Mouse (Mus musculus): Measurements from ENCODE around the gene Gipr. TPM values are rescaled to one million over a fixed set of nuclear protein-coding genes. Genes with fewer than 3 reads are reported as not detected.

Gipr gene
- polyA plus RNA-seq, 1 experiment from 2014 or later, result 5.6 TPM

- no peak for ATAC-seq (ENCODE audit: low read depth)
- WGBS, result 34% methylated on average over 8 of the region's 8 CpGs
- 0 out of 2 replicates have a peak, but pooled peaks cover 4% of the 10 kb centered on the region for H3K9me3 ChIP-seq (ENCODE audit: control insufficient read depth, low read length)
- H3K27me3 ChIP-seq (ENCODE audit: control insufficient read depth, insufficient read depth, low read depth, low read length), result peaks cover 16% of the 10 kb centered on the region
- no peak overlapping the region for H3K4me3 ChIP-seq (ENCODE audit: low read length)
- no peak overlapping the region for H3K9ac ChIP-seq (ENCODE audit: low read length)
- no peak overlapping the region for H3K4me2 ChIP-seq (ENCODE audit: low read depth, low read length)
- peaks cover 22% of the 10 kb centered on the region for H3K4me1 ChIP-seq (replicated peaks; ENCODE audit: control insufficient read depth, insufficient read depth, low read length)
- 0 out of 2 replicates have a peak overlapping the region, but pooled peaks have one; percentile 10 for H3K27ac ChIP-seq (ENCODE audit: low read length)
- no peaks in the 10 kb centered on the region for H3K36me3 ChIP-seq (ENCODE audit: control insufficient read depth, insufficient read depth, low read length)
Observed at GRCm38 (mm10) chr7:19171831-19172230, 5.9 kb upstream of the Gipr start.

DNA sequence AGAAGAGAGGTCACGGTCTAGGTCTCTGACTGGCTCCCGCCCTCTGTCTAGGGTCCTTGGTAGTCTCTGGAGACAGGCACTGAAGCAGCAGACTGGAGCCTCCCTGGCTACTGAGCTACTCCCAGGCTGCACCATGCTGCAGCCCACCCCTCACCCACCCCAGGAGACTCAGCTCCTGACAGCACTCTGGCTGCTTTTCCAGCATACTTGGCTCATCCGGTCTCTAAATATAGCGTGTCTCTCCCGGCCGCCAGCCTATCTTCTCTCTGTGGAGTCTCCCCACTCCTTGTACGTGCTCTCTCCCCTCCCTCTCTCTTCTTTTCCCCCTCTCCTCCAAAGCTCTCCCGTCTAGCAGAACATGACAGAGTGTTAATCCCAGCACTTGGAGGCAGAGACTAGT is 4.2 kb upstream of the Gipr start:
- peaks cover 30% of the 10 kb centered on the region for H3K4me1 ChIP-seq (replicated peaks; ENCODE audit: control insufficient read depth, insufficient read depth, low read length)
- H3K9ac ChIP-seq (ENCODE audit: low read length), result no peak overlapping the region
- peak overlapping the region; percentile 37 for H3K27ac ChIP-seq (ENCODE audit: low read length)
- no peaks in the 10 kb centered on the region for H3K36me3 ChIP-seq (ENCODE audit: control insufficient read depth, insufficient read depth, low read length)
- peak; percentile 76 for ATAC-seq (ENCODE audit: low read depth)
- 0 out of 2 replicates have a peak, but pooled peaks cover 4% of the 10 kb centered on the region for H3K9me3 ChIP-seq (ENCODE audit: control insufficient read depth, low read length)
- 29% methylated on average over 8 of the region's 8 CpGs for WGBS
- H3K4me3 ChIP-seq (ENCODE audit: low read length), result no peak overlapping the region
- H3K27me3 ChIP-seq (ENCODE audit: control insufficient read depth, insufficient read depth, low read depth, low read length), result peaks cover under 1% of the 10 kb centered on the region; the same call in 1 of the 2 replicates
- no peak overlapping the region for H3K4me2 ChIP-seq (ENCODE audit: low read depth, low read length)

DNA sequence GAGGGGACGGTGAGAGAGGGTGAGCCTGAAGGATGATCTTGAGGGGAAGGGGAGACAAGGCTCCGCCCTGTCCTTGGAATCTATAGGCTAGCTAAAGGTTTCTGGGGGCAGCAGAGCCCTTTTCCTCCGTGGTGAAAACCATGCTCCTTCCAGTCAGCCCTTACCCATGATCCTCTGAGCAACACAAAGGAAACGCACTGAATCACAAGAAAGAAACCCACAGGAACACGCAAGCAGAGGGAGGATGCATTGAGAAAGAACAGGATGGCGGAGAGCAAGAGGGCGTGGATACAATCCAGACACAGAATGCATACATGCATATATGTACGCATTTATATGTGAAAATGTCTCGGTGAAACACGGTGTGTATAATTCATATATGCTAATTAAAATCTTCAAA is 3.6 kb upstream of the Gipr start:
- ATAC-seq (ENCODE audit: low read depth), result no peak
- peaks cover 4% of the 10 kb centered on the region; the same call in 1 of the 2 replicates for H3K27me3 ChIP-seq (ENCODE audit: control insufficient read depth, insufficient read depth, low read depth, low read length)
- peak overlapping the region; percentile 23; the same call in 1 of the 2 replicates for H3K27ac ChIP-seq (ENCODE audit: low read length)
- no peak overlapping the region for H3K9ac ChIP-seq (ENCODE audit: low read length)
- H3K36me3 ChIP-seq (ENCODE audit: control insufficient read depth, insufficient read depth, low read length), result no peaks in the 10 kb centered on the region
- 0 out of 2 replicates have a peak, but pooled peaks cover 4% of the 10 kb centered on the region for H3K9me3 ChIP-seq (ENCODE audit: control insufficient read depth, low read length)
- H3K4me2 ChIP-seq (ENCODE audit: low read depth, low read length), result no peak overlapping the region
- WGBS, result 58% methylated on average over 10 of the region's 10 CpGs
- no peak overlapping the region for H3K4me3 ChIP-seq (ENCODE audit: low read length)
- peaks cover 36% of the 10 kb centered on the region for H3K4me1 ChIP-seq (replicated peaks; ENCODE audit: control insufficient read depth, insufficient read depth, low read length)

- WGBS, result 83% methylated on average over 3 of the region's 3 CpGs
- no peak overlapping the region for H3K9ac ChIP-seq (ENCODE audit: low read length)
- no peak overlapping the region for H3K4me3 ChIP-seq (ENCODE audit: low read length)
- H3K4me1 ChIP-seq (replicated peaks; ENCODE audit: control insufficient read depth, insufficient read depth, low read length), result peaks cover 32% of the 10 kb centered on the region
- no peak overlapping the region for H3K4me2 ChIP-seq (ENCODE audit: low read depth, low read length)
- no peak for ATAC-seq (ENCODE audit: low read depth)
- H3K9me3 ChIP-seq (ENCODE audit: control insufficient read depth, low read length), result 0 out of 2 replicates have a peak, but pooled peaks cover 4% of the 10 kb centered on the region
- peaks cover 6% of the 10 kb centered on the region; the same call in 1 of the 2 replicates for H3K27me3 ChIP-seq (ENCODE audit: control insufficient read depth, insufficient read depth, low read depth, low read length)
- H3K27ac ChIP-seq (ENCODE audit: low read length), result no peak overlapping the region
- H3K36me3 ChIP-seq (ENCODE audit: control insufficient read depth, insufficient read depth, low read length), result no peaks in the 10 kb centered on the region
Observed at GRCm38 (mm10) chr7:19166990-19167389, 1.1 kb upstream of the Gipr start.

DNA sequence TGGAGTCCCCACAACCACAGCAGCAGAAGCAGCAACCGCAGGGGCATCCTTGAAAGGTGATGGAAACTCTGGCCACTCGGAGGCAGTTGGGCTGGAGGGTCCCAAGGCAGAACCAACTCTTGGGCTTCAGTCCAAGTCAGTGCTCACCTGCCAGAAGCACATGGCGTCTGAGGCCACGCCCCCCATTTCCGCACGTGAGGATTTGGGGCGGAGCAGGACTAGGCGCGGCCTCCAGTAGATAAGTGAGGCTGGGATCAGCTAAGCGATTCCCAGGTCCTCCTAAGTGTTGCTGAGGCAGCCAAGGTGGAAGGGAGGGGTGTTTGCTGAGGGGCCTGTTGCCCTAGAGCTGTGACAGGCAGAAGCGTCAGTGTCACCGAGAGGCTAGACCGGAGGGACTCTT is 949 bp downstream of the Gipr start:
- H3K27ac ChIP-seq (ENCODE audit: low read length), result no peak overlapping the region
- peak; percentile 21 for ATAC-seq (ENCODE audit: low read depth)
- peak overlapping the region; percentile 18; the same call in 1 of the 2 replicates for H3K4me3 ChIP-seq (ENCODE audit: low read length)
- H3K27me3 ChIP-seq (ENCODE audit: control insufficient read depth, insufficient read depth, low read depth, low read length), result peaks cover 6% of the 10 kb centered on the region; the same call in 1 of the 2 replicates
- 0 out of 2 replicates have a peak, but pooled peaks cover 4% of the 10 kb centered on the region for H3K9me3 ChIP-seq (ENCODE audit: control insufficient read depth, low read length)
- H3K4me2 ChIP-seq (ENCODE audit: low read depth, low read length), result peak overlapping the region; percentile 43
- H3K36me3 ChIP-seq (ENCODE audit: control insufficient read depth, insufficient read depth, low read length), result no peaks in the 10 kb centered on the region
- peaks cover 28% of the 10 kb centered on the region for H3K4me1 ChIP-seq (replicated peaks; ENCODE audit: control insufficient read depth, insufficient read depth, low read length)
- no peak overlapping the region for H3K9ac ChIP-seq (ENCODE audit: low read length)
- under 1% methylated on average over 13 of the region's 13 CpGs for WGBS

GRCm38 (mm10) chr7:19164189-19164588 is 1.7 kb downstream of the Gipr start:
- H3K9ac ChIP-seq (ENCODE audit: low read length), result no peak overlapping the region
- 0% methylated on average over 6 of the region's 6 CpGs for WGBS
- no peak overlapping the region for H3K27ac ChIP-seq (ENCODE audit: low read length)
- H3K4me2 ChIP-seq (ENCODE audit: low read depth, low read length), result peak overlapping the region; percentile 43
- H3K9me3 ChIP-seq (ENCODE audit: control insufficient read depth, low read length), result 0 out of 2 replicates have a peak, but pooled peaks cover 4% of the 10 kb centered on the region
- H3K36me3 ChIP-seq (ENCODE audit: control insufficient read depth, insufficient read depth, low read length), result no peaks in the 10 kb centered on the region
- H3K27me3 ChIP-seq (ENCODE audit: control insufficient read depth, insufficient read depth, low read depth, low read length), result peaks cover 14% of the 10 kb centered on the region
- peak overlapping the region; percentile 7; the same call in 1 of the 2 replicates for H3K4me3 ChIP-seq (ENCODE audit: low read length)
- H3K4me1 ChIP-seq (replicated peaks; ENCODE audit: control insufficient read depth, insufficient read depth, low read length), result peaks cover 29% of the 10 kb centered on the region
- peak; percentile 53 for ATAC-seq (ENCODE audit: low read depth)

DNA sequence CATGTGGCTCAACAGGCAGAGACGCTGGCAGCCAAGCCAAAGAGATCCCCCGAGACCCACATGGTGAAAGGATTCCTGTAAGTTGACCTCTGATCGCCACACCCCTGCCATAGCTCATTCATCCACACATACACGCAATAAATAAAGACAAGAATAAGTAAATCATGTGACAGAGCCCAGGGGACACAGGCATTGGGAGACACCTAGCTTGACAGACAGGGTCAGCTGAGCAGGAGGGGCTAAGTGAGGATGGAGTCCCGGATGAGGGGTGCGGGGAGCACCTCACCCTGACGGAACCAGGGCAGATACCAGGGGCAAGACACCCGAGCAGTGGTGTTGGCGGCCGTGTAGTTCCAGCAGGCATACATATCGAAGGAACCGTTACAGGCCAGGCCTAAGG is 2.2 kb downstream of the Gipr start:
- Histone ChIP-seq H3K4me3 (ENCODE audit: low read length) (no peak overlapping the region), H3K36me3 (ENCODE audit: control insufficient read depth, insufficient read depth, low read length) (no peaks in the 10 kb centered on the region), H3K27ac (ENCODE audit: low read length) (no peak overlapping the region), H3K4me2 (ENCODE audit: low read depth, low read length) (peak overlapping the region; percentile 43; the same call in 1 of the 2 replicates), H3K27me3 (ENCODE audit: control insufficient read depth, insufficient read depth, low read depth, low read length) (peaks cover 15% of the 10 kb centered on the region), H3K4me1 (replicated peaks; ENCODE audit: control insufficient read depth, insufficient read depth, low read length) (peaks cover 29% of the 10 kb centered on the region), H3K9me3 (ENCODE audit: control insufficient read depth, low read length) (0 out of 2 replicates have a peak, but pooled peaks cover 4% of the 10 kb centered on the region), H3K9ac (ENCODE audit: low read length) (no peak overlapping the region)
- WGBS, result 21% methylated on average over 12 of the region's 12 CpGs
- ATAC-seq (ENCODE audit: low read depth), result no peak

GRCm38 (mm10) chr7:19162928-19163327 is 3.0 kb downstream of the Gipr start:
- no peak for ATAC-seq (ENCODE audit: low read depth)
- Histone ChIP-seq H3K4me2 (ENCODE audit: low read depth, low read length) (no peak overlapping the region), H3K4me1 (replicated peaks; ENCODE audit: control insufficient read depth, insufficient read depth, low read length) (peaks cover 29% of the 10 kb centered on the region), H3K4me3 (ENCODE audit: low read length) (no peak overlapping the region), H3K27ac (ENCODE audit: low read length) (no peak overlapping the region), H3K9ac (ENCODE audit: low read length) (no peak overlapping the region), H3K27me3 (ENCODE audit: control insufficient read depth, insufficient read depth, low read depth, low read length) (peaks cover 15% of the 10 kb centered on the region), H3K9me3 (ENCODE audit: control insufficient read depth, low read length) (0 out of 2 replicates have a peak, but pooled peaks cover 4% of the 10 kb centered on the region), H3K36me3 (ENCODE audit: control insufficient read depth, insufficient read depth, low read length) (no peaks in the 10 kb centered on the region)
- WGBS, result 61% methylated on average over 7 of the region's 7 CpGs

- ATAC-seq (ENCODE audit: low read depth), result peak; percentile 49
- no peak overlapping the region for H3K27ac ChIP-seq (ENCODE audit: low read length)
- H3K4me1 ChIP-seq (replicated peaks; ENCODE audit: control insufficient read depth, insufficient read depth, low read length), result peaks cover 28% of the 10 kb centered on the region
- 1% methylated on average over 20 of the region's 20 CpGs for WGBS
- H3K4me2 ChIP-seq (ENCODE audit: low read depth, low read length), result peak overlapping the region; percentile 77
- peaks cover 15% of the 10 kb centered on the region for H3K27me3 ChIP-seq (ENCODE audit: control insufficient read depth, insufficient read depth, low read depth, low read length)
- H3K36me3 ChIP-seq (ENCODE audit: control insufficient read depth, insufficient read depth, low read length), result no peaks in the 10 kb centered on the region
- no peaks in the 10 kb centered on the region for H3K9me3 ChIP-seq (ENCODE audit: control insufficient read depth, low read length)
- peak overlapping the region; percentile 46 for H3K4me3 ChIP-seq (ENCODE audit: low read length)
- H3K9ac ChIP-seq (ENCODE audit: low read length), result peak overlapping the region; percentile 63
Observed at GRCm38 (mm10) chr7:19160115-19160514, 5.8 kb downstream of the Gipr start.
